Mouse (Mus musculus) stomach, postnatal 0 days (tissue): Measurements from ENCODE around the gene Slc6a16. TPM values are rescaled to one million over a fixed set of nuclear protein-coding genes. Genes with fewer than 3 reads are reported as not detected.

Experiments
- ATAC-seq: fragments of 200-750 bp; cut with Nextera tagmentation; 2 replicates; pipeline ENCODE4 v1.8.0; 2017; ENCODE audit not compliant: low FRiP score, low TSS enrichment
- DNase-seq: peaks from one replicate; pipeline ENCODE4 v3.0.0-alpha.2; 2016; ENCODE audit warnings: low spot score
- H3K27ac ChIP-seq: fragments of 300-500 bp; sonication (generic); replicated peaks from 2 replicates; pipeline ENCODE4 v1.5.1; 2014; ENCODE audit warnings: mild to moderate bottlenecking, control low read depth
- H3K27me3 ChIP-seq: fragments of 300-500 bp; sonication (generic); 2 replicates; pipeline ENCODE4 v1.6.1; 2014; ENCODE audit warnings: low read length; ENCODE audit not compliant: control insufficient read depth, insufficient read depth
- H3K36me3 ChIP-seq: fragments of 300-500 bp; sonication (generic); 2 replicates; pipeline ENCODE4 v1.6.1; 2014; ENCODE audit warnings: low read length, mixed read lengths; ENCODE audit not compliant: control insufficient read depth, insufficient read depth
- H3K4me1 ChIP-seq: fragments of 300-500 bp; sonication (generic); replicated peaks from 2 replicates; pipeline ENCODE4 v1.6.1; 2014; ENCODE audit warnings: antibody characterized with exemption; ENCODE audit not compliant: control insufficient read depth, insufficient read depth
- H3K4me2 ChIP-seq: fragments of 300-500 bp; sonication (generic); replicated peaks from 2 replicates; pipeline ENCODE4 v1.6.1; 2014; ENCODE audit warnings: low read depth, mild to moderate bottlenecking, control low read depth, moderate library complexity
- H3K4me3 ChIP-seq: fragments of 300-500 bp; sonication (generic); 2 replicates; pipeline ENCODE4 v1.5.1; 2014; ENCODE audit warnings: low read depth, low read length, control low read depth
- H3K9ac ChIP-seq: fragments of 300-500 bp; sonication (generic); 2 replicates; pipeline ENCODE4 v1.6.1; 2014; ENCODE audit warnings: mild to moderate bottlenecking, low read length, control low read depth, mixed read lengths
- H3K9me3 ChIP-seq: fragments of 300-500 bp; sonication (generic); 2 replicates; pipeline ENCODE4 v1.6.1; 2016; ENCODE audit warnings: low read length; ENCODE audit not compliant: control insufficient read depth
- CTCF ChIP-seq: IDR thresholded peaks from 2 replicates; pipeline ENCODE4 v1.5.1; 2016; ENCODE audit warnings: antibody characterized with exemption, low read depth, mild to moderate bottlenecking, moderate library complexity
- EP300 ChIP-seq: optimal IDR thresholded peaks from 2 replicates; pipeline ENCODE3; 2016; ENCODE audit warnings: antibody characterized with exemption
- WGBS: fragments of 180-500 bp; shearing (Covaris S2); extraction: QIAGEN DNeasy Blood & Tissue Kit; methylation state at CpG from one replicate; pipeline ENCODE4 v1.1.7; 2014; 5-methylcytosine and 5-hydroxymethylcytosine counted together
- polyA plus RNA-seq: library from polyadenylated mRNA; unstranded; fragments of >200 nt; fragmentation: Nextera tagmentation; extraction: Ambion mirVana; gene quantifications from 2 replicates; pipeline ENCODE4 v1.2.1, GENCODE M21; 2015

Slc6a16 gene
- polyA plus RNA-seq, 1 experiment from 2014 or later = 0.07 TPM

- 85% methylated on average over 11 of the region's 11 CpGs for WGBS
- TF ChIP-seq CTCF = no peak
- TF ChIP-seq EP300 = no peak
Measured at GRCm38 (mm10) chr7:45231941-45232340, 8.9 kb upstream of the Slc6a16 start.

DNA sequence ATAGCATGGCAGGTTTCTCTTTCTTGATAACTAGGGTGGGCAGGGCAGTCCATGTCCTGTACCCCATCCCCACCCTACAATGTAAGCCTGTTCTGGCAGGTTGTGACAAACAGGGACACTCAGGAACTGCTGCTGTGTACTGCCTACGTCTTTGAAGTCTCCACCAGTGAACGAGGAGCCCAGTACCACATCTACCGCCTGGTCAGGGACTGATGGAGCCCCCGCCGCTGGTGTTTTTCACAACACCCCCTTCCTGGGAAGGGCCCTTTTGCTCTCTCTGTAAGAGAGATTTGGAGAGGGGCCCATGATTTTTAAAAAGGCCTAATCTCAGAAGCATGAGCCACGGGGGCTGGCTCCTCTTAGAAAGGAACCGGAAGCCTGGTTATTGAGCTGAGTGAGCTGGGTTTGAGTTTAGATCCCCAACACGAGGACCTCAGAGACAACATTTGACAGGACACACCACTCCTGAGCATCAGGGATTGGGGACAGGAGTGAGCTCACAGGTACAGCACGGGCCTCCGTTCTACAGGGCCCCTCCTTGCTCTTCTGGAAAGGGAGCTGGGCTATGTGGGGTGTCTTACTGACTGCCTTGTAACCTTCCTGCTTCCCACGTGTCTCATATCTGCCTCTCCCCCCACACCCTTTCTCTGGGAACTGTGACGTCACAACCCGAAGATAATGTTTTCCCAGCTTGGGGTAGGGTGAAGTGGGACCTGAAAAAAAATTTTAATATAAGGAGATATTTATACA, 8.0 kb upstream of the Slc6a16 start:
- TF ChIP-seq CTCF (no peak), EP300 (no peak)
- Histone ChIP-seq H3K36me3 (no peaks in the 10 kb centered on the region; the same call in 1 of the 2 replicates), H3K9ac (no peak overlapping the region), H3K4me2 (no peak overlapping the region), H3K9me3 (no peaks in the 10 kb centered on the region), H3K4me3 (no peak overlapping the region), H3K27ac (no peak overlapping the region), H3K27me3 (no peaks in the 10 kb centered on the region), H3K4me1 (peaks cover 9% of the 10 kb centered on the region; the same call in 1 of the 2 replicates)
- WGBS = 67% methylated on average over 13 of the region's 13 CpGs
- DNase-seq (peak; percentile 10), ATAC-seq (no peak)

More at GRCm38 (mm10) chr7:45231941-45232340, 8.9 kb upstream of the Slc6a16 start:
- Histone ChIP-seq H3K27me3 (no peaks in the 10 kb centered on the region), H3K27ac (no peak overlapping the region), H3K4me1 (peaks cover 9% of the 10 kb centered on the region; the same call in 1 of the 2 replicates), H3K9me3 (no peaks in the 10 kb centered on the region), H3K4me2 (no peak overlapping the region), H3K4me3 (no peak overlapping the region), H3K9ac (no peak overlapping the region), H3K36me3 (no peaks in the 10 kb centered on the region; the same call in 1 of the 2 replicates)
- DNase-seq = peak; percentile 11
- no peak for ATAC-seq

DNA sequence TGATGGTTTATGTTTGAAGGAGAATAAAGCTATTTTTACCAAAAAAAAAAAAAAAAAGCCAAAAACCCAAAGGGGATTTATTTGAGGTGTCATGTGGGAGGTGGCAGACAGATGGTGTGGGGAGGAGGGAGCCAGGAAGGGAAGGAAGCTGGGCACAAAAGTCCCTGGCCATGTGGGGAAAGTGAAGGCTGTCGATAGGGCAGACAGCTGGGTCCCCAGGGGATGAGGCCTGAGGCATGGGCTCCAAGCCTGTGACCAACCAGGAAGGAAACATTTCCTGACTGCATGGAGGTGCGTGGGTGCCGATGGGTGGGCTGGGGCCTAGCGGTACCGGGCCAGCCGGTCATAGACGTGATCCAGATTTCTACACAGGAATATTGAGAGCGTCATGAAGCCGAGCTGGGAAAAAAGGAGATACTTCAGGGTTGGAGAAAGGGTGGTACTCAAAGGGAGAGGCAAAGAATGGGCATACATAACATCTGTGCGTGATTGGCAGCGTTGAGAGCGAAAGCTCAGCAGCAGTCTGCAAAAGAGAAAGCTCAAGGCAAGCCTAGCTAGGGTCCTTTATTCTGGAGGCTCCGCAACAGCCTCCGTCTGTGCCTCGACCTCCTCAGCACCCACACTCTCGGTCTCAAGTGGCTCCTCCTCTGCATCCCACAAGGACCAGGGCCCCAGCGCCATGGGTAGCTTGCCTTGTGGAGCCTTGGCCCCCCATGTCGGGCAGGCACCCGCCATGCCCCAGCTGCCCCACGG, 7.1 kb upstream of the Slc6a16 start:
- peak overlapping the region; percentile 51 for H3K4me2 ChIP-seq
- no peaks in the 10 kb centered on the region for H3K9me3 ChIP-seq
- 40% methylated on average over 20 of the region's 20 CpGs for whole genome bisulfite sequencing
- H3K36me3 ChIP-seq = no peaks in the 10 kb centered on the region; the same call in 1 of the 2 replicates
- 0 out of 2 replicates have a peak overlapping the region, but pooled peaks have one; percentile 2 for H3K4me3 ChIP-seq
- H3K4me1 ChIP-seq = peaks cover 9% of the 10 kb centered on the region; the same call in 1 of the 2 replicates
- H3K27ac ChIP-seq = peak overlapping the region; percentile 4; the same call in 1 of the 2 replicates
- H3K27me3 ChIP-seq = 0 out of 2 replicates have a peak, but pooled peaks cover 2% of the 10 kb centered on the region
- TF ChIP-seq EP300 = no peak
- no peak for TF ChIP-seq CTCF
- ATAC-seq (no peak), DNase-seq (no peak)
- 0 out of 2 replicates have a peak overlapping the region, but pooled peaks have one; percentile 1 for H3K9ac ChIP-seq

DNA sequence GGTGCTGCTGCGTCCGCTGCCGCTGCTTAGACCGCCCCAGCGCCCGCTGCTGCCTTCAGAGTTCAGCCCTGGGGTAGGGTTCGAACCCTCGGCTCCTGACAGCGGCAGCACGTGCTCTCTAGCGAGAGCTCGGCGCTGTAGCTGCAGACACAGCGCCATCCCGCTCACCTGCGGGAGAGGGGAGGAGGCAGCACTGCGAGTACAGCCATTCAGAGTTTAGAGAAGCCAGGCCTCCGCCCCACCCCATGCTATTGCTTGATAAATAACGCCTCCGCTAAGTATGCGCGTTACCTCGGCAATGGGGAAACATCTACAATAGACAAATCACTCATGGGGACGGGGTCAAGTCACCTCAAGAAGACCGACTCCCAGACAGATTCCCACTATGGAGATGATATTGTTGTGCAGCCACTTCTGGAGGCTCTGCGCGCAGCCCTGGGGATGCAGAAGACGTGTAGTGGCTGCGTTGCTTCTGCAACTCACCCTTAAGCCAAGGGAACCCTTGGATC, 6.5 kb upstream of the Slc6a16 start:
- H3K9me3 ChIP-seq = no peaks in the 10 kb centered on the region
- peak; percentile 67 for DNase-seq
- H3K27me3 ChIP-seq = 0 out of 2 replicates have a peak, but pooled peaks cover 2% of the 10 kb centered on the region
- peak; percentile 50; the same call in 1 of the 2 replicates for ATAC-seq
- H3K4me3 ChIP-seq = peak overlapping the region; percentile 24; the same call in 1 of the 2 replicates
- peaks cover 9% of the 10 kb centered on the region; the same call in 1 of the 2 replicates for H3K4me1 ChIP-seq
- H3K4me2 ChIP-seq = peak overlapping the region; percentile 51
- H3K27ac ChIP-seq = peak overlapping the region; percentile 30; the same call in 1 of the 2 replicates
- H3K9ac ChIP-seq = 0 out of 2 replicates have a peak overlapping the region, but pooled peaks have one; percentile 1
- no peaks in the 10 kb centered on the region; the same call in 1 of the 2 replicates for H3K36me3 ChIP-seq
- TF ChIP-seq EP300 = no peak
- peak; percentile 26; the same call in 1 of the 2 replicates for TF ChIP-seq CTCF
- 15% methylated on average over 29 of the region's 29 CpGs for WGBS

DNA sequence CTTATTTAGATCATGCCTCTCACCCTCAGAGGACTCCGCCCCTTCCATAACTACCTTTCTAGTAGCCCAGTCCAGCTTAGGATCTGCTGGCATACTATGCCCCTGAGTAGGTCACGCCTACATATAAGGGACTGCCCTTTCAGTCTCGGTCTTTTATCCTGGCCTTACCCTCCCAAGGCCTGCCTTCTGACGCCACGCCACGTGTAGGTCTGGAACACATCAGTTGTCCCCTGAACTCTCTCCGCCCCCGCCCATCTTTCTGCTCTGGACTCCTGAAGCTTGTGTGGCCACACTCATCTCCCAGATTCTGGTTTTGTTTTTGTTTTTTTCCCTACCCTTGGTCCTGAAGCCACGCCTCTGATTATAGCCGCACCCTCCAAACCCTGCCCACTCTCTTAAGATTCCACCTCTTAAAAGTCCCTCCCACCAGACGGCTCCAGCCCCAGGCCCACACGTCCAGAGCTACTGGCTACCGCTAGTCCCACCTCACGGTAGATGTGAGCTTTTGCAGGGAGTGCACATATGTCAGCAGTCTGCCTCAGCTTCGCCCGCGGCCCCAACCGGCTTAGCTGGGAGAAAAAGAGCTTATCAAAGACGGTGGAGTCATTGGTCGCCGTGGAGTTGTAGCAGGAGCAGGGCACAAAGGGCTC, 5.8 kb upstream of the Slc6a16 start:
- Histone ChIP-seq H3K4me1 (peaks cover 9% of the 10 kb centered on the region; the same call in 1 of the 2 replicates), H3K4me2 (peak overlapping the region; percentile 51), H3K4me3 (peak overlapping the region; percentile 24; the same call in 1 of the 2 replicates), H3K27ac (peak overlapping the region; percentile 30; the same call in 1 of the 2 replicates), H3K9ac (no peak overlapping the region), H3K36me3 (no peaks in the 10 kb centered on the region; the same call in 1 of the 2 replicates), H3K9me3 (no peaks in the 10 kb centered on the region), H3K27me3 (0 out of 2 replicates have a peak, but pooled peaks cover 2% of the 10 kb centered on the region)
- TF ChIP-seq EP300 = no peak
- TF ChIP-seq CTCF = peak; percentile 31
- ATAC-seq (peak; percentile 67), DNase-seq (peak; percentile 56)
- 8% methylated on average over 21 of the region's 21 CpGs for WGBS
